Mouse (Mus musculus) megakaryocyte progenitor cell, adult 5-6 weeks (primary cell): ENCODE measurements at regions not wholly inside any gene's neighbourhood (a gene's known extent, or its start where the extent isn't known, plus 50 kb on each side); places are given as distances from the start of the nearest gene placed in this dataset.

Source experiments
- ATAC-seq: replicated peaks from 2 replicates; pipeline ENCODE4 v1.8.0; 2016; ENCODE audit warnings: mild to moderate bottlenecking, moderate TSS enrichment, inconsistent platforms; ENCODE audit not compliant: poor library complexity

DNA sequence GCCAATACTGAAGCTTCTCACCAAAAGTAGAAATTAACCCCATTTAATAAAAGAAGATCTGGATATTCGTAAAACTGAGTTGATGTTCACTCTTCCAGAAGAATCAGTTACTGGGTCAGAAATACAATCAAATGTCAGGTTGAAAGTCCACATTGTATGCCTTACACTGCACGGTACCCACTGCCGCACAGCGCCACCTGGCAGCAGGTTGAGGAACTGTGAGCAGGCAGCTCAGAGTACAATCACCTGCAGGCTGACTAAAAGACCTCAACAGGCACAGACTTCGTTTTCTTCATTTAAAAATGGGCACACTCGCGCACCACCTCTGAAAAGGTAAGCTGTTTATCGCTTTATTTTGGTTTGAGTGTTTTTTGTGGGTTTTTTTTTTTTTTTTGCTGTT, 341.8 kb upstream of the Mms22l start:
- peak; percentile 90 for ATAC-seq

DNA sequence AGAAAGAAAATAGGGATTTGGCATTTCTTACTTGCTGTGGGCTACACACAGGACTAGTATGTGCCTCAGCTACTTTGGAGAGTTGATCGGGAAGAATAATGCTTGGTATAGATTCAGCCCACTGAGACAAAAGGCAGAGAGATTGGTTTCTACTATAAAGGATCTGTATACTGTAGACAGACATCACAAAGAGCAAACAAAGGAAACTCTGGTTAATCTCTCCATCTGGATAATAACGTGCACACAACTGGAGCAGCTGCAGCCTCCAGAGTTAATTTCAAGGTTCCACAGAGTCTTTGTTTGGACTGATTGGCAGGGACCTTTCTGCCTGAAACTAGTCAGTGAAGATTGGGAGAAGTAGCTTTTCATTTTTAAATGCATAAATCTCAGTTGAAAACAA, 322.5 kb upstream of the Mms22l start:
- ATAC-seq = no peak

DNA sequence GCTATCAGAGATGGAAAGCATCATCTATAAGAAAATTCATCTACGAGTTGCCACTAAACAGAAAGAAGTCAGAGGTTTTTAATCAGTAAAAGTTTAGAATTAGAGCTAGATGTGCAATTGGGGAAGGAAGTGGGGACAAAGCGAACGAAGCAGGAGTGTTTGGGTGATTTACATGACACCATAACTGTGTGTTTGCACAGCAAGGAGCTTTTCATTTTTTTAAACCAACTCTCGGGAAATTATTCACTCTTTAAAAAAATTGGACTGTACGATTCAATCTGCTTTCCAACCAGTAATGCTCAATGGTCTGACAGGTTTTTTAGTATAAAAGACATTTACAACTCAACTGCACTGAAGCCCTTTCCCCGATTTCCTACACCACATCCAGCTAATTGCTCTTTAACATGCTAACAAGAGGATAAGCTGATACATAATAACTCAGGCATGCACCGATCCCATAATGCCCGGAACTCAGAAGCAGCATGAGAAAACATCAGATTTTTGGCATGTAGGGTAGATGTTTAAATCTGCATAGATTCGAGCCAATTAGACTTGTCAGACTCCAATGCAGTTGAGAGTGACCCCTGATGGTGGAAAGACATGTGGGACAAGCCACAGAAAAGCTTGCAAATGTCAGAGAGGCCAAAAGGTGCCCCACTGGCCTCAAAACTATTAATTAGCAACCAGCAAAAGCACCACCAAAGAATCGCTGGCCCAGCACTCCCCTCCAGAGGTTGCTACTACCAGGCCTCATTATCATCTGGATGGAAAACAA, 282.8 kb upstream of the Mms22l start:
- ATAC-seq = no peak

DNA sequence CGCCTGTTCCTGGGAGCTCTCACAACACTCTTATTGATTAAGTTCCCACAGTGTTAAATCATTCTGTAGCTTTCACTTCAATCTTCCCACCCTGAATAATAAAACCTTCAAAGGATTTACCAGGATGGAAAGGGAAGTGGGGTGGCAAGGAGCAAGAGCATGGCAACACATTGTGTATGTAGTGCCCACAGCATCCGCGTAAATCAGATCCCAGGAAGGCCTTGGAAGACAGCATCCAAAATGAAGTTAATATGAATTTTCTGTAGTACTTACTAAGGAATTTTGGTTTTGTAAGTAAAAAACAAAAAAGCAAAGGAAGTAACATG, 282.3 kb upstream of the Mms22l start:
- no peak for ATAC-seq

DNA sequence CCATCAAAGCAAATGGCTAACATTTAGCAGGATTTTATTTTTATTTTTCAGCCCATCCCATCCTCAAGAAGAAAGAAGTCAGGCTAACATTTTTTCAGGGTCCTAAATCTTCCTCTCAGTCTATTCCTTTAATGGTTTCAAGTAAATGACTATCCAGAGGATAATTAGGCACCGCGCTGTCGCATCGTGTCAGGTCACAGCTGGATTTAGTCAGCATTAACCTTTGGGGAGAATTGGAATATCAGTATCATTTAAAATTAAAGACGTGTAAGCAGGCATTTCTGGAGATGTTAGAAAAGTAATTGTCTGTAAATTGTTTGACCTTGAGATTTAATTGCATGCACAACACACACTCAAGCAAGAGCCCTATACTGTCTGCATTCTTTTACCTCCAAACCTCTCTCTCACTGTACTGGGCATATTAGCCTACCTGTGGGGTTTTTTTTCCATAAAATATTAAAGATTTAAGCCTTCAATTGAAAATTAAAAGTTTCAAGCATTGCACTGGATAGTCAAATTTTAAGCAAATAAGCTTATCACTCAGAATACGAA, 277.8 kb upstream of the Mms22l start:
- no peak for ATAC-seq

DNA sequence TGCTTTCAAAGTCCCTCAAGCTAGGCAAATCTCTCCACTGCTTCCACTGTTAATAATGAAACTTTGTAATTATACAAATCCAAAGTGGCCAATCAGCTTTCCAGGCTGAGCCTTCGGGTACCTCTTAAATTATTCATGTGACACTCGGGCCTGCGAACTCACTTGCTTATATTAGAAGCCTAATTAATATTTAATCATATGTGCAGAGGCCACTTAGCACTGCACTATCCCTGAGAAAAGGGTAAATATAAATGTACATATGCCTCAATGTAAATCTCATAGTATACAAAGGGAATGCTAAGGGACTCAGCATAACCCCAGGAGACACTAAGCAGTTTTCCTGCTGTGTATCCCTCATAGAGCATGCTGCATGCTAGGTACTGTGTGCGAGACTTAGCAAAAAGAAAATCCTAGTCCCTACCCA, 277.2 kb upstream of the Mms22l start:
- no peak for ATAC-seq

DNA sequence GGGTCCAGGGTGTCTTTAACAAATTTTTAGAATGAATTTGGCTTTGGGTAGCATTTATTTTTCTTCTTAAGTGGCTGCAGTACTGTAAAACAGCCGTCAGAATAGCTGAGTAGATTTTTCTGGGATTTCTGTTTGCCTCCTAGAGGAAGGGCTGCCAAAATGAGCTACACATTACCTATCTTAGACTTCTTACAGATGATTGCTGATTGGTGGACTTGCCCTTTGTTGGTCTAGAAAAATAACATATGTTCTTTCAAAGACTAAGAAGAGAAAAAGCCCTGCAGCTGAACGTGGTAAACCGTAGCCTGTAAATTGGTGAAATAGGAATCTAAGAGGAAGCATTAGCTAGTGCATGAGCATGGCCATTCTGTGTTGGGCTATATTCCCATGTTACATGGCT, 276.7 kb upstream of the Mms22l start:
- no peak for ATAC-seq

DNA sequence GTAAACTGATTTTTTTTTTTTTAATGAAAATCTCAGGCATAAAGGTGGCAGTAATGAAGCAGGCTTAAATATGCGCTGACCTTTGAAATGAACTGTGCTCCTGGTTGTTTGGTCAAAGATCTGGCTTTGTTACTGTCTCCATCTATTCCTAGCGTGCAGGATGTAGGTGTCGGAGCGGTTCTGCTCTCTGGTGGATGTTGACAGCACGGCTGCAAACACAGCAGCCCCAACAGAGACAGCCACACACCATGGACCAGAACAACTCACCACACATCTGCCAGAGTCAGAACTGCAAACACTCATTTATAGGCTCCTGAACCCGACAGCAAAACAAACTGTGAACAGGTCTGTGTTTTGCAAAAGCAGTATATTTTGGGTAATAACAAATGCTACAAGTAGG, 251.1 kb upstream of the Mms22l start:
- no peak for ATAC-seq

DNA sequence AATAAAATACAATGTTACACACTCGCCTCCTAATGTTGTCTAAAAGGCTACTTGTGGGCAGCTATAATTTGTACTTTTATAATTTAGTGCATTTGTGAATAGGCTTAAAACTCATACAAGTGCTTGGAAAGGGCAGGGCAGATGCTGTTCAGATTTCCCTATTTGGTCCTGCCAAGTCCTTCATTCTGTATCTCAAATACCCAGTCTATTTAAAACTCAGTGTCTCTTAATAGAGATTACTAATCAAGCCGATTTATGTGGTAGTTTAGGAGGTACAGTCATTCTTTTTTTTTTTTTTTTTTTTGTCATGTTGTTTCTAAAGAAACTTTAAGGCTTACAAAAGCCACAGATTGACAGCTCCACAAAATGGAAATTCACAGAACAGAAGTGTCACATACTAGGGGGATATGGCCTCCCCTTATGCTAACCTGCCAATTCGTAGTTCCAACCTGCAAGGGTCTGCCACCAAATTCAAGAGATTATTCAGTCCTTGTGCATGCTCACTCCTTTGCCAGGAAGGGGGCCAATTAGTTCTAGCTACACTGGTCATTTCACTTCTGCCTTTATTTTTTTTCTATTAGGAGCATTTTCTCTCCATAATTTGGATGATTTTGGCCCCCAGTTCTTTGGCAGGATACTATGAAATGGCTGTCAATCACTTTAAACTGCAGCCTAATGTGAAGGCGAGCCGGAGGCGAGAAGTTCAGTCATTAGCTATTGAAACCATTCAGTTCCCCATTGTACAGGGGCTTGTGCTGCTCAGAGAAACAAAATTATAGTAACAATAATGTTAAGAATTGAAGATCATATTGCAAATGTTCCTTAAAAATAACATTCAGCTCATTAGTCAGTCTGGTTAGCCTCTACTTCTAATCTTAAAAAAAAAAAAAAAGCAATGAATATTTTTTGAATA, 247.9 kb upstream of the Mms22l start:
- ATAC-seq = no peak

DNA sequence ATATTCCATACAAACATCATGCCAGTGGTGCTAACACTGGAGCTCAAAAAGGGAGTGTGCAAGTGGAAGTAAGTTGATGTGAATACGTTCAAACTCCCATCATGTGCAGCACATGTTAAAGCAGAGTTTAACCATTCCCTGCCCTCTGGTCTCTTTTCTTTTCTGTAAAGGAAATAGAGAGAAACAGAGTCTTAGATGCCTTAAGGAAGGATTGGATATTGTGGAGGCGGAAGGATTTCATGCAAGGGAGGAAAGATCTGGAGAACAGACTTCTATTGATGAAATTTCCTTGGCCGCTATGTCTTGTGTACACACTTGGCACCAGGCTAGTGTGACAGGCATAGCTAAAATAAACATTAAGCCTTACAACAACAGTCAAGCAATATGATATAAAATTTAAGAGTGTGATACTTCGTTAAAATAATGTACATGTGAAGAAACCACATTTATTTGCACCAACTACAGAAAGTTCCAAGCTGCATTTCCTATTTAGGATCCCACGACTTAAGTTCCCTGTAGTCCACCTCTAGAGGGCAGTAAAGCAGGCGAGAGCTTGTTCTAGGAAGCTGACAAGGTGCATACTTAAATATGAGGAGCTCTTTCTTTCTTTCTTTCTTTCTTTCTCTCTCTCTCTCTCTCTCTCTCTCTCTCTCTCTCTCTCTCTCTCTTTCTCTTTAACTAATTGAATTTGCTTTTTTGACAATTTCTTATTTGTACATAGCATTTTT, 246.8 kb upstream of the Mms22l start:
- ATAC-seq = peak; percentile 73

DNA sequence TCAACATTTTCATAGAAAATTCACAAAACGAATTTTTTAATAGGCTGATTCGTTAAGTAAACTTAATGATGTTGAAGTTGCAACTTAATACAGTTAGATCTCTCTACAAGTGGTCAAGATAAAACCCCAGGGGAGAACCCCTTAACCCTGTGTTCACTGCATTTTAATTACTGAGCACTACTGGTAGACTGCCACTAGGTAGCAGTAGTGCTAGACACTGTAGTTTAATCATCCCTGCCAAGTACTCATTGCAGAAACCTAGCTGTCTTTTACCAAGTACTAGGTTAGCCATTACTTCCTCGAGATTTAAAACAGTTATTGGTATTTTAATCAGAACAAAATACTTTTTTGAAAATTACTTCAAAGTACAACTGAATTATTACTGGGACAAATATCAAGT, 218.1 kb upstream of the Mms22l start:
- ATAC-seq = peak; percentile 57; the same call in 1 of the 2 replicates
